Mouse (Mus musculus): ENCODE measurements around the gene Leng1. TPM values are rescaled to one million over a fixed set of nuclear protein-coding genes. Genes with fewer than 3 reads are reported as not detected.
"Not testable (repeated sequence)": the region's sequence is repeated elsewhere in the genome, so short reads cannot be mapped to it uniquely, and the experiment has no call there.

The Leng1 gene
- 1 to 10 TPM; 4.6 to 5.6 TPM for total RNA-seq (2021)
- long read RNA-seq, experiment 1, transcript Leng1-201 (4 exons, 2,222 nt) = major isoform, 8 of 9 reads
- long read RNA-seq, experiment 1, partial matches to known transcripts = 1 of 9 reads
- long read RNA-seq, experiment 1, other reads (novel, unspliced or antisense) = 0 of 9 reads
- long read RNA-seq, experiment 2, partial matches to known transcripts = 0 of 6 reads
- long read RNA-seq, experiment 2, other reads (novel, unspliced or antisense) = 2 of 6 reads

GRCm38 (mm10) chr7:3665215-3666114 is at the start of gene Leng1:
Gene Leng1, minus strand, starts transcription at chr7:3665840.
- peak; percentile 99 for DNase-seq (ENCODE audit: low spot score)

GRCm38 (mm10) chr7:3715249-3715648 is 49.6 kb upstream of the Leng1 start:
- DNase-seq (ENCODE audit: low spot score) = no peak

GRCm38 (mm10) chr7:3712264-3712942 is 46.8 kb upstream of the Leng1 start:
- no peak for DNase-seq (ENCODE audit: low spot score)

GRCm38 (mm10) chr7:3709000-3709399 is 43.4 kb upstream of the Leng1 start:
- no peak for DNase-seq (ENCODE audit: low spot score)

GRCm38 (mm10) chr7:3708447-3708980 is 42.9 kb upstream of the Leng1 start:
- DNase-seq (ENCODE audit: low spot score) = not testable (repeated sequence)

- no peak for DNase-seq (ENCODE audit: low spot score)
Observed at GRCm38 (mm10) chr7:3707568-3708413, 42.2 kb upstream of the Leng1 start.

GRCm38 (mm10) chr7:3707027-3707426 is 41.4 kb upstream of the Leng1 start:
- DNase-seq (ENCODE audit: low spot score) = no peak

GRCm38 (mm10) chr7:3706343-3706934 is 40.8 kb upstream of the Leng1 start:
- DNase-seq (ENCODE audit: low spot score) = no peak

- DNase-seq (ENCODE audit: low spot score) = no peak
Observed at GRCm38 (mm10) chr7:3705911-3706310, 40.3 kb upstream of the Leng1 start.

GRCm38 (mm10) chr7:3705461-3705860 is 39.8 kb upstream of the Leng1 start:
- not testable (repeated sequence) for DNase-seq (ENCODE audit: low spot score)

- no peak for DNase-seq (ENCODE audit: low spot score)
Observed at GRCm38 (mm10) chr7:3704475-3704874, 38.8 kb upstream of the Leng1 start.

GRCm38 (mm10) chr7:3703879-3704441 is 38.3 kb upstream of the Leng1 start, which contains the start of gene Rps9:
Gene Rps9, plus strand, starts transcription at chr7:3703993.
- DNase-seq (ENCODE audit: low spot score) = peak; percentile 98

- DNase-seq (ENCODE audit: low spot score) = no peak
Observed at GRCm38 (mm10) chr7:3703148-3703878, 37.7 kb upstream of the Leng1 start.

GRCm38 (mm10) chr7:3698471-3698870 is 32.8 kb upstream of the Leng1 start:
- DNase-seq (ENCODE audit: low spot score) = no peak

- DNase-seq (ENCODE audit: low spot score) = peak; percentile 15
Observed at GRCm38 (mm10) chr7:3694949-3695305, 29.3 kb upstream of the Leng1 start.

- peak; percentile 62 for DNase-seq (ENCODE audit: low spot score)
Observed at GRCm38 (mm10) chr7:3694076-3694948, 28.7 kb upstream of the Leng1 start.

GRCm38 (mm10) chr7:3693809-3694075 is 28.1 kb upstream of the Leng1 start:
- no peak for DNase-seq (ENCODE audit: low spot score)

GRCm38 (mm10) chr7:3692987-3693808 is 27.6 kb upstream of the Leng1 start, which contains the start of gene Mboat7:
Gene Mboat7, minus strand, starts transcription at chr7:3693523.
- peak; percentile 96 for DNase-seq (ENCODE audit: low spot score)
